Mouse (Mus musculus): ENCODE measurements around the gene Ckap5. TPM values are rescaled to one million over a fixed set of nuclear protein-coding genes. Genes with fewer than 3 reads are reported as not detected.

Gene Ckap5
- total RNA-seq, 2 experiments from 2014 or later: 44.4 to 51.3 TPM

- no peak for DNase-seq
Observed at GRCm38 (mm10) chr2:91652863-91653262, 126.3 kb downstream of the Ckap5 start.

- no peak for DNase-seq
Observed at GRCm38 (mm10) chr2:91655388-91655787, 128.8 kb downstream of the Ckap5 start.

GRCm38 (mm10) chr2:91655827-91656226, 129.3 kb downstream of the Ckap5 start:
- DNase-seq: no peak

- no peak for DNase-seq
Observed at GRCm38 (mm10) chr2:91656774-91657173, 130.2 kb downstream of the Ckap5 start.

- DNase-seq: no peak
Observed at GRCm38 (mm10) chr2:91659657-91660056, 133.1 kb downstream of the Ckap5 start.

GRCm38 (mm10) chr2:91660981-91661380, 134.4 kb downstream of the Ckap5 start:
- DNase-seq: no peak

GRCm38 (mm10) chr2:91664780-91665179, 138.2 kb downstream of the Ckap5 start:
- DNase-seq: no peak

- DNase-seq: no peak
Observed at GRCm38 (mm10) chr2:91666386-91666910, 139.9 kb downstream of the Ckap5 start.

- no peak for DNase-seq
Observed at GRCm38 (mm10) chr2:91667747-91668146, 141.2 kb downstream of the Ckap5 start.

- DNase-seq: no peak
Observed at GRCm38 (mm10) chr2:91669326-91669725, 142.8 kb downstream of the Ckap5 start.

GRCm38 (mm10) chr2:91670038-91670437, 143.5 kb downstream of the Ckap5 start:
- DNase-seq: no peak

Other genes starting within 250 kb of the Ckap5 start
- gene 1110051M20Rik, start 82.1 kb upstream of the Ckap5 start, total RNA-seq (2021): 10 to 100 TPM; 15.2 to 17.6 TPM
- 1 to 10 TPM; 7.0 to 8.3 TPM for gene Lrp4, start 69.3 kb upstream of the Ckap5 start, total RNA-seq (2021)
- 100 to 1,000 TPM; 156 to 377 TPM for gene F2, start 109.7 kb downstream of the Ckap5 start, total RNA-seq (2021)
- gene Zfp408, start 123.0 kb downstream of the Ckap5 start, total RNA-seq (2021): 10 to 100 TPM; 13.2 to 16.9 TPM
- gene Arhgap1, start 123.1 kb downstream of the Ckap5 start, total RNA-seq (2021): 10 to 100 TPM; 53.8 to 70.9 TPM
- gene Atg13, start 183.8 kb downstream of the Ckap5 start, total RNA-seq (2021): 10 to 100 TPM; 41.3 to 42.0 TPM
- 1 to 10 TPM; 7.3 to 9.8 TPM for gene Harbi1, start 184.1 kb downstream of the Ckap5 start, total RNA-seq (2021)
- gene Ambra1, start 203.4 kb downstream of the Ckap5 start, total RNA-seq (2021): 10 to 100 TPM; 24.4 to 30.9 TPM